Mouse (Mus musculus) cerebellum, postnatal 4 days (tissue): ENCODE data around the gene Osmr.
A peak's percentile ranks its signal among the peaks of the same experiment; 100 is the strongest.

Experiments used
- DNase-seq, 2 experiments: peaks; one replicate each; pipeline ENCODE4 v3.0.0; 2022; ENCODE audit warnings: low spot score in 2 of 2, mixed read lengths in 1 of 2

The Osmr gene

DNA sequence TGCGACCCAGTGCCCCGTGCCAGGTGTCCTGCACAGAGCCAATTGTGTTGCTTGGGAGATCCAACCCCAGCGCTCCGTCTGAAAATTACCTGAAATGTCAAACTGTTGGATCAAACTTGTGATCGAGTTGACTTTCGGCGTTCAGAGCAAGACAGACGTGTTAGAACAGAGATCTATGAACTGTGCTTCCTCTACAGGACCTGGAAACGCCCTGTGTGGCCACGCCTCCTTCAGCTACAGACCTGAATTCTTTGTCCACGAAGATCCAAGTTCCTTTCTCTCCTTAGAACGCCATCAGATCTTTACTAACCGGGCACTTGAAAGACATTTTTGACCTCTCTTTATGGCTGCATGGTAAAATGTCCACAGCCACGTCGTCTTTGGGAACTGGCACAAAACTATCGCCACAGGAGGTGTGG lies at the start of gene Osmr:
Gene Osmr, minus strand, starts transcription at position 369 of the 419 bp plus-strand sequence.
- DNase-seq, result no peak

DNA sequence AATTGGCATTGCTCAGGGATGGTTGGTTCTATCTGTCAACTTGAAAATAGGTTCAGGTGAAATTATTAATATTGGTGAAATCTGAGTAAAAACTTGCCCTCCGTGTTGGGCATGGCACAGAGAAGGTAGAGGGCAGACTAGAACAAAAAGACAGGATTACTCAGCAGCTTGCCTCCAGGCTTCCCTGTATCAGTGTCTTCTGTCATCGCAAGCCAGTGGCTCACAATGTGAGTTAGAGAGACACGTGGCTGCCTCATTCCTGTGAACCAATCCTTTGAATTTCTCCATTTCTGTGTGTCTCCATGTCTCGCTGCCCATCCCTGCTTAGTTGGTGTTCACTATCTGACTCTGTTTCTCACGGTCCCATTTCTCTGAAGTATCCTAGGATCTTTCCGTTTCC lies 44.6 kb upstream of the Osmr start:
- DNase-seq, result no peak

DNA sequence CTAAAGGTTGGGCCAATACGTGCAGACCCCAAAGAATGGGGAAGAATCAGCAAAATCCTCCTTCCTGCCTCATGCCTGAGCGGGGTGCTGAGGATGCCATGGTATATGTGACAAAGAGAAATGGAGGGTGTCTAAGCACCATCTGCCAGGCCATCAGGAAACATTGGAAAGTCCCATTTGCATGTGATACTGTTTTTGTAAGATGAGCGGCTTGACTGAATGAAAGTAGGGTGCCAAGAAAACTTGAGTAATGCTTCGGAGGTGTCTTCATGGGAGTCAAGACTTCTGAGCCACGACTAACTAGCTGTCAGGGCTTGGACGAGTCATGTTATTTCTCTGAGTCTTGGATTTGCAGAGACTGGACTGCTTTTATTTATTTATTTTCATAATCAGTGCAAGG lies 39.4 kb upstream of the Osmr start:
- DNase-seq, result no peak

- peak; percentile 80 to 93 for DNase-seq
Measured at GRCm38 (mm10) chr15:6909669-6910068, 34.9 kb upstream of the Osmr start.

DNA sequence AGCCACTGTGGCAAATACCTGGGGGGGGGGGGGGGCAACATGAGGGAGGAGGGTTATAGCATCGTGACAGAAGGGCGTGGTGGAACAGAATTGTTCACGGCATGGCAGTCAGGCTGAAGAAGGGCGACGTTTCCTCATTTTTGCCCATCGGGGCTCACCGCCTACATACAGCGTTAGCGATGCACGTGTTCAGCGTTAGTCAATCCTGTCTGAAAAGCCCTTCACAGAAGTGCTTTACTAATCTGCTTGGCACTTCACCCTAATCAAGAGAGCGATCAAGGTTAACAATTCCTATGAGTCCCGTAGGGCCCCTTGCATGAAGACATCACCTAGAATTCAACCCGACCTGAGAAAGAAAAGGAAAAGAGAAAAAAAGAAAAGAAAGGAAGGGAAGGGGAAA lies 34.3 kb upstream of the Osmr start:
- DNase-seq, result no peak

- DNase-seq, result no peak
Measured at GRCm38 (mm10) chr15:6908601-6909000, 33.8 kb upstream of the Osmr start.

GRCm38 (mm10) chr15:6906260-6907047 lies 31.7 kb upstream of the Osmr start:
- DNase-seq, result no peak

GRCm38 (mm10) chr15:6905726-6906125 lies 31.0 kb upstream of the Osmr start:
- no peak for DNase-seq

- DNase-seq, result no peak
Measured at GRCm38 (mm10) chr15:6903286-6903975, 28.7 kb upstream of the Osmr start.

DNA sequence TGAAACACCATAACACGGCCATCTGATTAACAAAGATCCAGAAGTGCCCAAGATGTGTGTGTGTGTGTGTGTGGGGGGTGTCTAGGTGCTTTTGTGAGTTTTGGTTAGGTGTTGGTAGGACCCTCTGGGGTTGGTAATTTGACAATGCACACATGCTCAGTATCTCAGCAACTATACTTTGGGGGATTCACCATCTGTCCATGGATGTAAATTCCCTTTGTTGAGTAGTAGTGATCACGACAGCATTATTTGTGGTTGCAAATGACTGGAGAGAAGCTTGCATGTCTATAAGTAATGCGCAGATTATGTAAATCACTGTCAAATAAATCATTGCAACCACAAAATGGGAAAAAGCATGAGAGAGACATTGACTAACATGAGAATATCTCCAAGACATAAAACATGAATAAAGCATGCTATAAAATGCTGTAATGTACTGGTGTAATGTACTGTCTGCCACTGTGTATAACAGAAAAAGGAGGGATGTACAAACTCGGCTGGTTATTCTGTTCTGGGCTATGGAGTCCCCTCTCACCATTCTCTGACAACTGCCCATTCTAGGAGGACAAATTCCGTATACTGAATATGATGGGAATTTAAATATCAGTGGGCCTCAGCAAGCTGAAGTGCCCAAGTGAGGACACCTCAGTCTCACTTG lies 27.3 kb upstream of the Osmr start:
- no peak for DNase-seq

DNA sequence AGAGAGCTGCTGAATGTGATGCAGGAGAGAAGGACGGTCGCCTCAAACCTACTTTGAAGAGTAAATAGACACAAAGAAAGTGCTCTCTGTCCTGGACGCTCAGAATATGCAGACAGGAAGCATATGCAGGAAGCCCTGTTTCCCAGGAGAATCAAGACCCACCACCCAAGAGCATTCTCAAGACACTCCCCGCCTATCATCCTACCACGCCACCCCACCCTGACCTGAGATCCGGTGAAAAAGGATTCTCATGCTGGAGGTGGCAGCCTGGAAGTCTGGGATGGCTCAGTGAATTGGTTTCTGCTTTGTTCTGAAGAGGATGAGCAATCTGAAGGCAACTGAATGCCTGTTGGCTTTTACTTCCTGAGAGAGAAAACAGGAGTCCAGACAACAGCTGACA lies 26.5 kb upstream of the Osmr start:
- DNase-seq, result no peak

- DNase-seq, result no peak
Measured at GRCm38 (mm10) chr15:6884260-6884659, 9.5 kb upstream of the Osmr start.

GRCm38 (mm10) chr15:6883816-6884215 lies 9.0 kb upstream of the Osmr start:
- DNase-seq, result peak; percentile 44 to 59

DNA sequence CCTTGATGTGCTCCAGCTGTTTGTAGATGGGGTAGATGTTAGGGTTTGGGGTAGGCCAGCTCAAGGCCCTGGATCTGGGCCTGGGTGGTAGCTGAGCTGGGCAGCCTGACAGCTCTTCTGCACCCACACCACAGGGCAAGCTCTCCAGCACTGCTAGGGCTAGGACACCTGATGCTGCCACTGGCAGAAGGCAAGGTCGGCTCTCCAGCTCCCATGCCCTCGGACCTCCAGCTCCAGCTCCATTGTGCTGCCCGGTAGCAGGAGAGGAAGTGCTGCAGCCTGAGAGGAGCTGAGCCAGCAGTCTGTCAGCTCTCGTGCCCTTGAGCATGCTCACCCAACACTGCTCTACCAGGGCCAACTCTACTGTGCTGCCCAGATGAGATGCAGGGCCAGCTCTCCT lies 8.3 kb upstream of the Osmr start:
- DNase-seq, result no peak

GRCm38 (mm10) chr15:6882180-6882579 lies 7.4 kb upstream of the Osmr start:
- peak in 1 of 2 experiments; percentile 36 for DNase-seq

DNA sequence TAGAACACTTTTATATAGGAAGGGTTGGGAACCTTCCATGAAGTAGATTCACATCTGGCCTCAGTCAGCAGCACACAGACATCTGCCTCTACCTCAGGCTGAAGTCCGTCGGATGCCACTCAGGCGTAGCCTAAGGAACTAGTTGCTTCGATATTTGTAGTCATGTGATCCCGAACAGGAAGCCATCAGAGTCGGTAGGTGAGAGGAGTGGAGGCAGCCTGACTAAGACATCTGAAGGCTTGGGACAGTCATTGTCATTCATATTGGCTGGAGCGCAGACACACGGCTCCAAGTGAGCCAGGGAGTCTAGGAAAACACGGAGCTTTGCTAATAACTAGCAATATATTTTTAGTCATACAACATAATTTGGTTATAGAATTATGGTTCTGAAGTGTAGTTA lies 6.4 kb upstream of the Osmr start:
- no peak for DNase-seq

GRCm38 (mm10) chr15:6873807-6874600 lies 765 bp downstream of the Osmr start:
- DNase-seq, result peak in 1 of 2 experiments; percentile 15

DNA sequence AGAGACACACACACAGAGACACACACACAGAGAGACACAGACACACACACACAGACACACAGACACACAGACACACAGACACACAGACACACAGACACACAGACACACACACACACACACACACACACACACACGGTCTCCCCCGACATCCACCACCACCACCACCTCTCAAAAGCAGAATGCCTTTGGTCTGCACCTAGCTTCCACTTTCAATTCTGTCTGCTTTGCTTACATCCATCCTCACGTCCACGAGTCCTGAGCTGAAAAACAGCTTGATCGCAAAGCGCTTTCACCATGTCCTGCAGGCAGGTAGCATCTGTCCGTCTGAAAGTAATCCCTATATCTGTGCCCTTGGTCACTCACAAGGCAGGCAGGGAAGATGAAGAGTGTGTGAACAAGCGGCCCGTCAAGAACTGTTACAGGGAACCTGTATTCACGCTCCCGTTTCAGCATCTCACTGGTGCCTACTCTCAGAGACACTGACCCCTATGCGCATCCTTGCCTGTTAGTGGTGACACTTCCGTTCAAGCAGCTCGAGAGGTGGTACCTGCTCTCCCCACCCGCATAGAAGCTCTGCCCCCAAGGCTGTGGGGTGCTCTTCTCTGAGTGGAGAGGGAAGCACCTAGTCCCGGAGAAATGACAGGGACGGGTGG lies 1.5 kb downstream of the Osmr start:
- DNase-seq, result no peak

DNA sequence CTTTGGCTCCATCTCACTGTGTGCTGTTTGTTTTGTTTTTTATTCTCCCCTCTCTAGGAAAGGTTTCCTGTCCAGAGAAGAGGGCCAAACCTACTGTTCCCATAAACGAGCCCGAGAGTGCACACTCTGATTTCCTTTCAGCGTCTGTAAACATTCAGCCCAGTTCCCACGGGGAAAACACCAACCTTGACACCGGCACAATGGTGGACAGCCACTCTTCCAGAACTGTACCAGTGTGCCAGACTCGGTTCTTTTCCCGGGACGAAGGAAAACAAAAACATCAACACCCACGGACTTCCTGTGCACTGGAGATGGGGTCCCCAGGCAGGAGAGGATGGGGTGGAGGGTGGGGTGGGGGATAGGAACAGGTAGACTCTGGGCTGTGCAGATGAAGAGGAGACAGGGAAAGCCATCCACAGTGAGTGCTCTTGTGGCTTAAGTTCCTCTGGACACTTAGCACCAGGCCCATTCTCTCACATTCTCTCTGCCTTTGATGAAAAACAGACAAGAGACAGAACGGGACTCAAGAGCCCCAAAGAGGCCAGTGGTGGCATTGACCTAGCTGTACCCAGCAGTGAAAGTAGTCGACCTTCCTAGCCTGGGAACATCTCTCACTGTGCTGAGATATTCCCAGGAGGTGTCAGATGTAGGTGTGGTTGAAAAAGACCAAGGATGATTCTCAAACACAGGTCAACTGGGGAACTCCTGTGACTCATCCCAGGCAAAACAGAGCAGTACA lies 3.0 kb downstream of the Osmr start:
- no peak for DNase-seq

- no peak for DNase-seq
Measured at GRCm38 (mm10) chr15:6866888-6867287, 7.9 kb downstream of the Osmr start.

DNA sequence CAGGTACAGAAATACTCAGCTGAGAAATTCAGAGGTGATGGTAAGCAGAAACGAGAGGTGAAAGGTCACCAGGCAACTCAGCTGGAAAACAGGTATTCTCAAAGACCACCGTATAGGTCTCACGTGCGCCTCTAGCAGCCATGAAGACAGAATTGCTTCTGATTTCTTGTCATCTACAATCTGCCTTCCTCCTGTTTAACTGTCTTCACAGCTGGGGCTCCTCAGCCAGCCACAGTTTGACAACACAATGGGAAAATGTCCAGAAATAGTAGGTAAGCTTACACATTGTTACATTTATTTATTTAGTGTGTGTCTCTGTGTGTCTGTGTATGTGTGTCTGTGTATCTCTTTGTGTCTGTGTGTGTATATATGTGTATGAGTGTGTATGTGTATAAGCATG lies 12.6 kb downstream of the Osmr start:
- no peak for DNase-seq
